Mouse (Mus musculus): ENCODE measurements at regions not wholly inside any gene's neighbourhood (a gene's known extent, or its start where the extent isn't known, plus 50 kb on each side); places are given as distances from the start of the nearest gene placed in this dataset.
"Not testable (repeated sequence)": the region's sequence is repeated elsewhere in the genome, so short reads cannot be mapped to it uniquely, and the experiment has no call there.

DNA sequence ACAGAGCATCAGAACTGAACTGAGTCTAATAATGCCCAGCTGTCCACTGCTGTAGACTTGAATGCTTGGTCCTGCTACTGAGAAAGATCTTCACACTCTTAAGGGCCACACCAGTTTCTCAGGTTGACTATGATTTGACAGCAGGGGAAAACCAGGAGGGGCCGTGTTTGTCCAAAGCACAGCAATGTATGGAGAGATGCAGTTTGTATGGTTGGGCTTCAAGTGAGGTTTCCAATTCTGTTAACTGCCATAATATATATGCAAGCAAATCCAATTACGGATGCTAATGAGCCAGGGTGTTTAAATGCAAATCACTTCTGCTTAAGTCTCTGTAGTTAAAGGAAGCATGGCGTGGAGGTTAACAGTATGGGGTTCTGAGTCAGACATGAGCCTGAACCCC lies 157.2 kb upstream of the 1700056E22Rik start:
- Histone ChIP-seq H3K27ac (no peak overlapping the region), H3K27me3 (no peaks in the 10 kb centered on the region), H3K4me1 (0 out of 2 replicates have a peak, but pooled peaks cover 4% of the 10 kb centered on the region), H3K4me2 (no peak overlapping the region), H3K36me3 (replicated peaks) (no peaks in the 10 kb centered on the region), H3K9ac (no peak overlapping the region), H3K4me3 (replicated peaks) (no peak overlapping the region), H3K9me3 (no peaks in the 10 kb centered on the region)
- WGBS, result 44% methylated on average over 3 of the region's 3 CpGs
- ATAC-seq (ENCODE audit: low FRiP score), result no peak

DNA sequence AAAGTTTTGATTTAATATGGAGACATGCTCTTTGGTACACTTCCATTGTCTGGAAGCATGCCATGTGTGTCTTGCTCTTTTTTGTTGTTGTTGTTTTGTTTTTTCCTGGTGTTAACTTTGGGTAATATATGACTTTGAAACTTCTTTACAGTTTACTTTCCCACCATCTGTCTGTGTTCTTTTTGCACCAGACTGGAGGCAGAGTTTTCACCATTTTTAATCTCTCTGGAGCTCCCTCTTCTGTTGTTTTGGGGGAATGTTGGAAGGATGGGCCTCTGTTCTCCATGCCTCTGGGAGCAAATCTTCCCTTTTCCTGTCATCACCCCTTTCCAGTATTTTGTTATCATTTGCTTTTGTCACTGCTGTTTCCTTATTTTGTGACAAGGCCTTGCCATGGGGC lies 153.5 kb upstream of the 1700056E22Rik start:
- H3K4me2 ChIP-seq, result no peak overlapping the region
- no peak overlapping the region for H3K27ac ChIP-seq
- H3K9me3 ChIP-seq, result no peaks in the 10 kb centered on the region
- ATAC-seq (ENCODE audit: low FRiP score), result no peak
- no peak overlapping the region for H3K9ac ChIP-seq
- 0 out of 2 replicates have a peak, but pooled peaks cover 4% of the 10 kb centered on the region for H3K4me1 ChIP-seq
- H3K4me3 ChIP-seq (replicated peaks), result no peak overlapping the region
- no peaks in the 10 kb centered on the region for H3K27me3 ChIP-seq
- H3K36me3 ChIP-seq (replicated peaks), result no peaks in the 10 kb centered on the region

DNA sequence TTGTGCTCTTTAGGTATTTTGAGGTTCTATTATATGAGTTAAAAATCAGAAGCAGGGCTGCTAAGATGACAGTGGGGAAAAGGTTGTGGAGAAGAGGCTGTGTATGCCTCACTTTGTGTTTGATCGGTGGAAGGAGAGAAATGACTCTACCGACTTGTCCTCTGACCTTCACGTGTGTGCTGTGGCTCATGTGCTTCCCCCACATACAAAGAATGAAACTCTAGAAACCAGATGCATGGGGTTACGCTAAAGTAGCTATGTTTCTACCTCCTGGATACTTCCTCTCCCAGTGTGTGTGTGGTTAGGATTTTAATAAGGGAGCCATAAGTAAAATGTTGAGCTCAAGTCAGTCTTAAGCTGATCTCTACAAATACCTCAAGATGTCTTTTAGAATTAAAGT lies 148.1 kb upstream of the 1700056E22Rik start:
- no peak for ATAC-seq (ENCODE audit: low FRiP score)
- 90% methylated on average over 4 of the region's 4 CpGs for WGBS

DNA sequence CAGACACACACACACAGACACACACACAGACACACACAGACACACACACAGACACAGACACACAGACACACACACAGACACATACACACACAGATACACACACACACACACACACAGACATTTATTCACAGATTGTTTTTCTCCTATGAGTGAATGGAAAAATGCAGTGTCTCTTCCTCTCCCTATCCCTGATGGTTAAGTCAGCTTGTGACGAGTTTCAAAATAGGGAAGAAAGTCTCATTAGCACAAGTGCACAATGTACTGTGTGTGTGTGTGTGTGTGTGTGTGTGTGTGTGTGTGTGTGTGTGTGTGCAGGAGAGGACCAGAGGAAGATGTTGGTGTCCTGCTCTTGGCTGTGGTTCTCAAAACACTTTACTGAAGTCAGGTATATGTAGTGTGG lies 140.3 kb upstream of the 1700056E22Rik start:
- not testable (repeated sequence) for H3K4me2 ChIP-seq; ATAC-seq (ENCODE audit: low FRiP score); H3K4me1 ChIP-seq; H3K9ac ChIP-seq; H3K36me3 ChIP-seq (replicated peaks); H3K9me3 ChIP-seq; H3K27me3 ChIP-seq; H3K4me3 ChIP-seq (replicated peaks); H3K27ac ChIP-seq
- 79% methylated on average over 1 of the region's 1 CpGs for WGBS

More for the DNA sequence above, 148.1 kb upstream of the 1700056E22Rik start:
- H3K9ac ChIP-seq, result no peak overlapping the region
- no peak overlapping the region for H3K4me2 ChIP-seq
- no peak overlapping the region for H3K27ac ChIP-seq
- H3K4me1 ChIP-seq, result no peaks in the 10 kb centered on the region
- no peak overlapping the region for H3K4me3 ChIP-seq (replicated peaks)
- H3K36me3 ChIP-seq (replicated peaks), result no peaks in the 10 kb centered on the region
- H3K9me3 ChIP-seq, result no peaks in the 10 kb centered on the region
- H3K27me3 ChIP-seq, result no peaks in the 10 kb centered on the region

DNA sequence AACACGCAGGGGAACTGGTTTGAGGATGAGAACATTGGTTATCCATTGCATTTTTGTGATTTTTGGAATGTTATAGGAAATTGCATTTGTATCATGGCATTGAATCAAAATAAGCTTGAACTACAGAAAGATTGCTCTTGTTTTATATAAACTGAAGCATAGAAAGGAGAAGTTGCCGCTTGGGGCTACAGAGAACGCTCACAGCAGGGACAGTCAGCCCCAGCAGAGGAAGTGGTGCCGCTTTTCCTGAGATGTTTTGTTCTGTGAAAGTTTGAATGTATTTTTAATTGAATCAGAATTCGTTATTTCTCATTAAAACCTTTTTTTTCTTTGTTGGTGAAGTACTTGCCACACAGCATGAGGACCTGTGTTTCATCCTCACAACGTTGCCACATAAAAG lies 139.6 kb upstream of the 1700056E22Rik start:
- Histone ChIP-seq H3K4me1 (no peaks in the 10 kb centered on the region), H3K4me2 (no peak overlapping the region), H3K27me3 (no peaks in the 10 kb centered on the region), H3K36me3 (replicated peaks) (no peaks in the 10 kb centered on the region), H3K9ac (no peak overlapping the region), H3K4me3 (replicated peaks) (no peak overlapping the region), H3K9me3 (no peaks in the 10 kb centered on the region), H3K27ac (no peak overlapping the region)
- ATAC-seq (ENCODE audit: low FRiP score), result no peak
- WGBS, result 71% methylated on average over 6 of the region's 6 CpGs

DNA sequence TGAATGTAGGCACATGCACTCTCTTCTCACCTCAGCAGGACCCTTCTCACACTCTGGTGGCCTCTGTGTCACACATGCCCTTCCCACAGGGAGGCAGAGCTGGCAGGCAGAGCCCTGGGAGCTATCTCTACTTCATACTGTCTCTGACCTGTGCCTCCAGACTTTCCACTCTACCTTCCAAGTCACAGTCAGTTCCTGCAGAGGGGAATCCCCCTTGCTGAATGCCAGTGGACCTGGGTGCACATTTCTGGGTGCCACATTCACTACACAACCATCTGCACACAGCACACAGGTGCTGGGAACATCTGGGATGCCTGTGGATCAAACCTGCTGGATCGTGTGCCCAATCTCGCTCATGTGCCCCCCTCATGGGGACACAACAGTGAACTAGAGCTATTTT lies 138.9 kb upstream of the 1700056E22Rik start:
- no peak overlapping the region for H3K9ac ChIP-seq
- no peaks in the 10 kb centered on the region for H3K9me3 ChIP-seq
- no peaks in the 10 kb centered on the region for H3K36me3 ChIP-seq (replicated peaks)
- H3K4me1 ChIP-seq, result no peaks in the 10 kb centered on the region
- ATAC-seq (ENCODE audit: low FRiP score), result no peak
- no peaks in the 10 kb centered on the region for H3K27me3 ChIP-seq
- H3K4me2 ChIP-seq, result no peak overlapping the region
- WGBS, result 82% methylated on average over 2 of the region's 2 CpGs
- no peak overlapping the region for H3K4me3 ChIP-seq (replicated peaks)
- no peak overlapping the region for H3K27ac ChIP-seq

DNA sequence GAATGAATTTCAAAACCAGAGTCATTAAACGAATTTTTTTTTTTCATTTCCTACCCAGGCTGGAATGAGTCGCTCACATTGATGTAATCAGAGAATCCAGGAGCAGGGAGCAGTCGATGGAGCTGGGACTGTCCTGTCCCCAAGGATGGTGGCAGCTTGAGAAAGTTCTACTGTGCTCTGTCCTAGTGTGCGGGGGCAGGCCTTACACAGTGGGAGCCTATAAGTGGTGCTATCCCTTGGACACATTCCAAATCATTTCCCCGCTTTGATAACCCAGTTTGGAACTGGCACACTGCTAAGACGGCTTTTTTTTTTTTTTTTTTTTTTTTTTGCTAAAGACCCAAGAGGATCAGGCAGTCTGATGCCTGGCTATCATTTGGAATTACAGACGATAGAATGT lies 137.5 kb upstream of the 1700056E22Rik start:
- H3K4me3 ChIP-seq (replicated peaks), result no peak overlapping the region
- H3K27ac ChIP-seq, result no peak overlapping the region
- no peak overlapping the region for H3K4me2 ChIP-seq
- no peaks in the 10 kb centered on the region for H3K4me1 ChIP-seq
- WGBS, result 78% methylated on average over 7 of the region's 7 CpGs
- no peak overlapping the region for H3K9ac ChIP-seq
- no peaks in the 10 kb centered on the region for H3K27me3 ChIP-seq
- no peaks in the 10 kb centered on the region for H3K36me3 ChIP-seq (replicated peaks)
- H3K9me3 ChIP-seq, result no peaks in the 10 kb centered on the region
- no peak for ATAC-seq (ENCODE audit: low FRiP score)

DNA sequence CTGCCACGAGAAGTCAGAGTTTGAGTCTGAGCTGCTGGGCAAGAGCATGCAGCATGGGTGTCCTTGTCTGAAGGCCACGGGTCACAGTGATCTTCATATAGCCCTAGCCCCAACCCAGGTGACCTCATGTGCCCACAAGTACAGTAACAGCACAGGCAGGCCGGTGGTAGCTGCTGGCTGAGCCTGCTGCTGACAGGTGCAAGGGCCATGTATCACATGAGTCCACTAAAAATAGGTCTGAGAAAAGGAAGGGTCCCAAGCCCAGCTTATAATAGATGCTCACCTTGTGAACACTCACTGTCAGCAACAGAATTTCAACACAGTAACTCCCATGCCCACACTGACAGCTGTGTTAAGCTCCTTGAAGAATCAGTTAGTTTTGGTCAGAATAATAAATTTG lies 136.8 kb upstream of the 1700056E22Rik start:
- Histone ChIP-seq H3K9ac (no peak overlapping the region), H3K36me3 (replicated peaks) (no peaks in the 10 kb centered on the region), H3K4me1 (no peaks in the 10 kb centered on the region), H3K27ac (no peak overlapping the region), H3K4me2 (no peak overlapping the region), H3K4me3 (replicated peaks) (no peak overlapping the region), H3K9me3 (no peaks in the 10 kb centered on the region), H3K27me3 (no peaks in the 10 kb centered on the region)
- ATAC-seq (ENCODE audit: low FRiP score), result no peak
- WGBS, result 86% methylated on average over 3 of the region's 3 CpGs

DNA sequence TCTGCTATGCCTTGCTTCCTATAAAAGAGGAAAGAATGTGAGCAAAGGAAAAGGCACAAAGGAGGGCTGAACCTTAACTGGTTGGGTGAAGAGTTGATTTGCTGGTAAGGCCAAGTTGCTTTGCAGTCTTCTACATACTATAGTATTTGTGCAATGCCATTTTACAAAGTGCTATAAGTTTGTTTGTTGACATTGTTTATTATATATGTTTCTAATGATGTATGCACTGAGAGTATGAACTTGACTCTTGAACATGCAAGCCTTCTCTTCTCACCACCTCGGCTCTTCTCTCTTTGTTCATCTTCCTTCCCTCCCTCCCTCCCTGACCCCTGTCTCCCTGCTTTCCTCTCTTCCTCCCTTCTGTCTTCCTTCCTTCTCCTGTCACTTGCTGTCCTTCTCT lies 135.9 kb upstream of the 1700056E22Rik start:
- no peaks in the 10 kb centered on the region for H3K36me3 ChIP-seq (replicated peaks)
- WGBS, result 85% methylated on average over 1 of the region's 1 CpGs
- H3K27me3 ChIP-seq, result no peaks in the 10 kb centered on the region
- no peak overlapping the region for H3K27ac ChIP-seq
- no peak overlapping the region for H3K4me2 ChIP-seq
- H3K4me3 ChIP-seq (replicated peaks), result no peak overlapping the region
- ATAC-seq (ENCODE audit: low FRiP score), result no peak
- H3K9ac ChIP-seq, result no peak overlapping the region
- no peaks in the 10 kb centered on the region for H3K9me3 ChIP-seq
- H3K4me1 ChIP-seq, result no peaks in the 10 kb centered on the region

DNA sequence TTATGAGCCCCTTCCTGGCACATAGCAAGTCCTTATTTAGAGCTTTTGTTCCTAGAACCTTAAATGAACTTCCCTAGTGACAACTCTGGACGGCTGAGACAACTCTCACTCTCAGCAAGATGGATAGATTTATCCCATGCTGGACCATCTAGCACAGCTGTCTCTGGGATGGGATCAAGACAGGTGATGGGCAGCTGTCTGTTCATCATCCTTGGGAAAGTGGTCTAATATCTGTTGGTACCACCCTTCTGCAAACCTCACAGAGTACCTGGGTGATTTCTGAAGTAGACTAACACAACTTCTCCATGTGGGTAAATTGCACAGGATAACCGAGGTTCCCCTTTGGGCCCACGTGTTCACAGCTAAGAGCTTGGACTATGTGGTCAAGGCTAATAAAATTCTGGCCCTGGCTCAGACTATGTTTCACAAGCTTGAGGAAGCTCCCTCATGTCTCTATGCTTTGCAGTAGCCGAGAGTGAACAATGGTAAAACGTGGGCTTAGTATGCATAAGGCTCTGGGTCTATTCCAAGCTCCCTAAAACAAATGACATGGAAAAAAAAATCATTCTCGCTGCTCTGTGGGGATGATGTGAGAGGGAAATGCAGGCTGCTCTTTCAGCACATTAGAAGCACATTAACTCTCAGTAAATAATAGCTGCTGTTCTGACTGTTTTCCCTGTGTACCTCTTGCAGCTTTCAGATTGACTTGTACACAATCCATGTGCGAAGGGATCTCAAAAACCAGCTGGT lies 135.1 kb upstream of the 1700056E22Rik start:
- Histone ChIP-seq H3K27me3 (no peaks in the 10 kb centered on the region), H3K9me3 (no peaks in the 10 kb centered on the region), H3K4me1 (no peaks in the 10 kb centered on the region), H3K4me3 (replicated peaks) (no peak overlapping the region), H3K27ac (no peak overlapping the region), H3K36me3 (replicated peaks) (no peaks in the 10 kb centered on the region), H3K4me2 (no peak overlapping the region), H3K9ac (no peak overlapping the region)
- no peak for ATAC-seq (ENCODE audit: low FRiP score)
- 73% methylated on average over 7 of the region's 7 CpGs for WGBS

DNA sequence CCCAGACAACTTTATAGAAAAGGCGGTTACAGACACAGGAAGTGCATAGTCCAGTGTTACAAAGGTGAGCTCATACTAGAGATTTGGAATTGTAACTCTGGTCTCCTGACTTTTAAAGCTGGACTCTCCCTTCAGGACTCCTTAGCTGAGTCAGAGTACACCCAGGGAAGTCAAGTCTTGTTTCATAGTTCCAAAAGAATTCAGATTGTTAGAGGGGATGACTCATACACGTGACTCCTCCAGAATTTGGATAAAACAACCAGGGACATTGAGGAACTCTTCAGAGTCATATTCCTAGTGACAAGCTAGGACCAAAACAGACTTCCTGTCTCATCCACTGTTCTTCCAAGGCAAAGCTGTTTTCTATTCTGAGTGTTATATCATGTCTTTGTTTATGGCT lies 132.8 kb upstream of the 1700056E22Rik start:
- no peak overlapping the region for H3K4me2 ChIP-seq

DNA sequence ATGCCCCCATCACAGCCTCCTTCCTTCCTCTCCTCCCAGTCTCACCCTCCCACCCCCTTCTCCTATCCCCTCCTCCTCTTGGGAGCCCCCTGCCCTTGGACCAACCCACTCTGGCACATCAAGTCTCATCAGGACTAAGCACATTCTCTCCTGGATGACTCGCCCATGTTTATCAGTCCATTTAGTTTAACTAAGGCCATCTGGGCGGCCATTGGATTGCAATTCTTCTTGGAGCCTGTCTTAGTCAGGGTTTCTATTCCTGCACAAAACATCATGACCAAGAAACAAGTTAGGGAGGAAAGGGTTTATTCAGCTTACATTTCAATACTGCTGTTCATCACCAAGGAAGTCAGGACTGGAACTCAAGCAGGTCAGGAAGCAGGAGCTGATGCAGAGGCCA lies 128.4 kb upstream of the 1700056E22Rik start:
- not testable (repeated sequence) for H3K4me3 ChIP-seq (replicated peaks); H3K4me2 ChIP-seq; H3K36me3 ChIP-seq (replicated peaks); H3K27me3 ChIP-seq; H3K9ac ChIP-seq; H3K4me1 ChIP-seq; H3K9me3 ChIP-seq; H3K27ac ChIP-seq; ATAC-seq (ENCODE audit: low FRiP score)
- WGBS, result 80% methylated on average over 2 of the region's 2 CpGs

More for the DNA sequence above, 132.8 kb upstream of the 1700056E22Rik start:
- H3K27ac ChIP-seq, result no peak overlapping the region
- no peak overlapping the region for H3K9ac ChIP-seq
- H3K27me3 ChIP-seq, result no peaks in the 10 kb centered on the region
- H3K4me3 ChIP-seq (replicated peaks), result no peak overlapping the region
- 85% methylated on average over 2 of the region's 2 CpGs for WGBS
- no peaks in the 10 kb centered on the region for H3K9me3 ChIP-seq
- H3K36me3 ChIP-seq (replicated peaks), result no peaks in the 10 kb centered on the region
- H3K4me1 ChIP-seq, result no peaks in the 10 kb centered on the region
- no peak for ATAC-seq (ENCODE audit: low FRiP score)

DNA sequence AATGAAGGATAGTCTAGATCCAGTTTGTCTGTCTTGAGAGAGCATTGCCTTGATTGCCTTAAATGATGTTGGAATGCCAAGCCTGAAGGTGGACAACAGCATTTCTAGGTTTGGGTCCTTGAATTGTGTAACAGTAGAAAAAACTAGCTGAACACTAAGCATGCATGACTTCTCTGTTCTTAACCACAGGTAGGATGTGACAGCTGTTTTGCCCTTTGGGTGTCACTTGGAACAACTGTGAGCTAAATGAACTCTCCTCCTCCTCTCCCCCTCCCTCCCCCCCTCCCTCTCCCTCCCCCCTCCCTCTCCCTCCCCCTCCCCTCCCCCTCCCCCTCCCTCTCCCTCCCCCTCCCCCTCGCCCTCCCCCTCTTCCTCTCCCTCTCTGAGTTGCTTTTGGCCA lies 113.6 kb upstream of the 1700056E22Rik start:
- Histone ChIP-seq H3K9me3 (no peaks in the 10 kb centered on the region), H3K36me3 (replicated peaks) (no peaks in the 10 kb centered on the region), H3K4me1 (no peaks in the 10 kb centered on the region), H3K9ac (no peak overlapping the region), H3K27me3 (no peaks in the 10 kb centered on the region), H3K27ac (no peak overlapping the region), H3K4me2 (no peak overlapping the region), H3K4me3 (replicated peaks) (no peak overlapping the region)
- no CpG with 5 or more reads among the region's 1 CpGs for WGBS
- no peak for ATAC-seq (ENCODE audit: low FRiP score)

All from forebrain, embryonic 12.5 days (tissue).